Comparison of ENCODE assay signal across 8 mouse cellular contexts in the genomic region with DNA sequence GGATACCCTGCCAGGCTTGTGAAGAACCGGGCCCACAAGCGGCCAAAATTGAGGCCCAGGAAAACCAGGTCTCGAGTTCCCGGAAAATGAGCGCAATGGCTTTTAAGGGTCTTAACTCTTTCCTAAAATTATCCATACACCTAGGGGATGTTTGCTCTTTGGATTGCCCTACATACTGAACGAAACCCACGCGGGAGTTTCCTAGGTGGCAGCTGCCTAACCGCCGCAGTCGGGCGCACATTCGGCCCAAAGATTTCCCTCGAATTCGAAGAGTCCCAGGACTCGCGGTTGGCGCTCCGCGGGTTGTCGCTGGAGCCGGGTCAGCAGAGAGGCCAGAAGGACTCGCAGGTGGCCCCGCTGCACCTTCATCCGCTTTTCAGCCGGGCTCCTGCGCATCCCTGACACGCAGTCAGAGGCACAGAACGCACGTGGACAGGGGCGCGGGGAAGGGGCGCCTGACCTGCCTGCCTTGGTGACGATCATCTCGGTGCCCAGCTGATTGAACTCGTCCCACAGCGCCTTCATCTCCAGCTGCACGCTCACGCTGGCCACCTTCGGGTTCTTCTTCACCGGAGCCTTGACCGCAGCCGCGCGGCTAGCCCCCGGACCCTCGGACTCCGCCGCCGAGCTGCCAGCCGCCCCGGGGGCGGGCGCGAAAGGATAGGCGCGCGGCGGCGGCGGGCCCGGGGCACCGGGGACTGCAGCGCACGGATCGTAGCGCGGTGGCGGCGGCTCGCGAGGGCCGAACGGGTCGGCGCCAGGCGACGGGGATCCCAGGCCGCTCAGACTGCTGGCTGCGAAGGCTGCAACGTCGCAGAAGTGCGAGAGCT. TPM values are rescaled to one million over a fixed set of nuclear protein-coding genes. Genes with fewer than 3 reads are reported as not detected.
A peak's percentile ranks its signal among the peaks of the same experiment; 100 is the strongest.
DNase-seq lines count a peak whose midpoint lies in the region; ATAC-seq and TF ChIP-seq lines count a peak whose summit lies in the region.

No protein-coding gene starts in this region.

- no peak for TF ChIP-seq CTCF in layer of hippocampus, adult 2 months (conservative IDR thresholded peaks at IDR 0.05)

- H3K9me3 ChIP-seq in embryonic facial prominence, embryonic 14.5 days (ENCODE audit: control insufficient read depth, low read length): no peaks in the 10 kb centered on the region
- H3K9me3 ChIP-seq in intestine, embryonic 16.5 days (ENCODE audit: control insufficient read depth, low read length): no peaks in the 10 kb centered on the region
- H3K9me3 ChIP-seq in neural tube, embryonic 13.5 days: no peaks in the 10 kb centered on the region

- 5% methylated on average over 56 of the region's 83 CpGs for WGBS in embryonic facial prominence, embryonic 14.5 days
- 4% methylated on average over 82 of the region's 83 CpGs for WGBS in intestine, embryonic 16.5 days
- WGBS in neural tube, embryonic 13.5 days: 1% methylated on average over 83 of the region's 83 CpGs

- H3K27ac ChIP-seq in layer of hippocampus, adult 2 months: no peak overlapping the region
- peak overlapping the region; percentile 76 for H3K27ac ChIP-seq in embryonic facial prominence, embryonic 14.5 days (replicated peaks; ENCODE audit: low read depth, low read length)
- H3K27ac ChIP-seq in intestine, embryonic 16.5 days (ENCODE audit: low read length): no peak overlapping the region
- no peak overlapping the region for H3K27ac ChIP-seq in neural tube, embryonic 13.5 days (replicated peaks)

- peaks cover 98% of the 10 kb centered on the region for H3K27me3 ChIP-seq in embryonic facial prominence, embryonic 14.5 days (replicated peaks; ENCODE audit: control insufficient read depth, insufficient read depth, low read length)
- peaks cover 97% of the 10 kb centered on the region for H3K27me3 ChIP-seq in intestine, embryonic 16.5 days (replicated peaks; ENCODE audit: control insufficient read depth, insufficient read depth, low read length)
- peaks cover 100% of the 10 kb centered on the region for H3K27me3 ChIP-seq in neural tube, embryonic 13.5 days

- H3K36me3 ChIP-seq in embryonic facial prominence, embryonic 14.5 days (ENCODE audit: control insufficient read depth, insufficient read depth, low read length): no peaks in the 10 kb centered on the region
- no peaks in the 10 kb centered on the region for H3K36me3 ChIP-seq in intestine, embryonic 16.5 days (ENCODE audit: control insufficient read depth, insufficient read depth, low read length)
- no peaks in the 10 kb centered on the region for H3K36me3 ChIP-seq in neural tube, embryonic 13.5 days

- H3K4me3 ChIP-seq in layer of hippocampus, adult 2 months: peak overlapping the region; percentile 38
- peak overlapping the region; percentile 55 for H3K4me3 ChIP-seq in embryonic facial prominence, embryonic 14.5 days (ENCODE audit: low read depth, low read length)
- H3K4me3 ChIP-seq in intestine, embryonic 16.5 days (ENCODE audit: low read length): peak overlapping the region; percentile 50
- H3K4me3 ChIP-seq in neural tube, embryonic 13.5 days: peak overlapping the region; percentile 36

- no peak for DNase-seq in layer of hippocampus, adult 2 months (ENCODE audit: low spot score in 2 of 2)
- no peak for DNase-seq in layer of hippocampus, postnatal 14 days (ENCODE audit: low spot score in 2 of 2)
- no peak for DNase-seq in embryonic facial prominence, embryonic 14.5 days (ENCODE audit: low spot score)
- no peak for DNase-seq in gastrocnemius, postnatal 10 days
- DNase-seq in adrenal gland, adult 8-10 months: no peak
- no peak for DNase-seq in adrenal gland, postnatal 10 days

- ATAC-seq in embryonic facial prominence, embryonic 14.5 days (ENCODE audit: low read depth): no peak
- no peak for ATAC-seq in intestine, embryonic 16.5 days
- ATAC-seq in neural tube, embryonic 13.5 days (ENCODE audit: low read depth): no peak

- H3K4me1 ChIP-seq in embryonic facial prominence, embryonic 14.5 days (ENCODE audit: control insufficient read depth, insufficient read depth, low read length): peaks cover 30% of the 10 kb centered on the region
- peaks cover 44% of the 10 kb centered on the region for H3K4me1 ChIP-seq in intestine, embryonic 16.5 days (ENCODE audit: control insufficient read depth, insufficient read depth, low read length)
- H3K4me1 ChIP-seq in neural tube, embryonic 13.5 days (replicated peaks): peaks cover 56% of the 10 kb centered on the region

- peak overlapping the region; percentile 87 for H3K4me2 ChIP-seq in embryonic facial prominence, embryonic 14.5 days (ENCODE audit: low read depth, low read length)
- H3K4me2 ChIP-seq in intestine, embryonic 16.5 days (ENCODE audit: low read depth, low read length): peak overlapping the region; percentile 77
- H3K4me2 ChIP-seq in neural tube, embryonic 13.5 days: peak overlapping the region; percentile 55

- H3K9ac ChIP-seq in embryonic facial prominence, embryonic 14.5 days (ENCODE audit: low read depth, low read length): peak overlapping the region; percentile 75
- peak overlapping the region; percentile 49; the same call in 1 of the 2 replicates for H3K9ac ChIP-seq in intestine, embryonic 16.5 days (ENCODE audit: low read depth, low read length)
- H3K9ac ChIP-seq in neural tube, embryonic 13.5 days: peak overlapping the region; percentile 60

RNA-seq across cellular contexts. Expression of a gene that starts 4.2 kb away (rescaled TPM):
- total RNA-seq in layer of hippocampus, adult 2 months (2021): 1 to 10 TPM; 1.4 to 1.5 TPM
- total RNA-seq in layer of hippocampus, postnatal 14 days (2021): 1 to 10 TPM; 1.2 to 1.5 TPM
- 10.5 and 12.4 TPM in 2 replicates for polyA plus RNA-seq in embryonic facial prominence, embryonic 14.5 days (2014; fragmentation: Nextera tagmentation; extraction: Ambion mirVana)
- polyA plus RNA-seq in intestine, embryonic 16.5 days (2015; fragmentation: Nextera tagmentation; extraction: Ambion mirVana): 0.09 and 0.55 TPM in 2 replicates
- 1.5 and 2.2 TPM in 2 replicates for polyA plus RNA-seq in neural tube, embryonic 13.5 days (2015; fragmentation: Nextera tagmentation; extraction: Ambion mirVana)
- total RNA-seq in gastrocnemius, postnatal 10 days (2021): 1 to 10 TPM; 2.3 to 5.5 TPM
- not detected for total RNA-seq in adrenal gland, adult 8-10 months (2022)
- 1 to 10 TPM; 1.2 to 9.1 TPM for total RNA-seq in adrenal gland, postnatal 10 days (2021)

RNA-seq across cellular contexts. Expression of a gene that starts 35.9 kb away (rescaled TPM):
- 1 to 10 TPM; 1.0 to 1.4 TPM for total RNA-seq in layer of hippocampus, adult 2 months (2021)
- 1 to 10 TPM; 2.1 to 3.0 TPM for total RNA-seq in layer of hippocampus, postnatal 14 days (2021)
- 3.0 and 3.1 TPM in 2 replicates for polyA plus RNA-seq in embryonic facial prominence, embryonic 14.5 days (2014; fragmentation: Nextera tagmentation; extraction: Ambion mirVana)
- polyA plus RNA-seq in intestine, embryonic 16.5 days (2015; fragmentation: Nextera tagmentation; extraction: Ambion mirVana): 1.6 TPM in 2 replicates
- 9.5 and 13.6 TPM in 2 replicates for polyA plus RNA-seq in neural tube, embryonic 13.5 days (2015; fragmentation: Nextera tagmentation; extraction: Ambion mirVana)
- not detected for total RNA-seq in gastrocnemius, postnatal 10 days (2021)
- not detected for total RNA-seq in adrenal gland, adult 8-10 months (2022)
- 1 to 10 TPM; 1.1 to 1.4 TPM for total RNA-seq in adrenal gland, postnatal 10 days (2021)

RNA-seq across cellular contexts. Expression of a gene that starts 39.9 kb away (rescaled TPM):
- 100 to 1,000 TPM; 207 to 223 TPM for total RNA-seq in layer of hippocampus, adult 2 months (2021)
- 100 to 1,000 TPM; 138 to 159 TPM for total RNA-seq in layer of hippocampus, postnatal 14 days (2021)
- 2.4 and 2.6 TPM in 2 replicates for polyA plus RNA-seq in embryonic facial prominence, embryonic 14.5 days (2014; fragmentation: Nextera tagmentation; extraction: Ambion mirVana)
- polyA plus RNA-seq in intestine, embryonic 16.5 days (2015; fragmentation: Nextera tagmentation; extraction: Ambion mirVana): 4.1 and 4.5 TPM in 2 replicates
- polyA plus RNA-seq in neural tube, embryonic 13.5 days (2015; fragmentation: Nextera tagmentation; extraction: Ambion mirVana): 14.1 and 19.2 TPM in 2 replicates
- 1 to 10 TPM; 1.6 to 3.6 TPM for total RNA-seq in gastrocnemius, postnatal 10 days (2021)
- 1 to 10 TPM; 3.6 to 8.5 (median 5.6) TPM for total RNA-seq in adrenal gland, adult 8-10 months (2022)
- 1 to 10 TPM; 2.5 to 4.8 TPM for total RNA-seq in adrenal gland, postnatal 10 days (2021)

RNA-seq across cellular contexts. Expression of a gene that starts 43.5 kb away (rescaled TPM):
- 100 to 1,000 TPM; 560 to 619 TPM for total RNA-seq in layer of hippocampus, adult 2 months (2021)
- total RNA-seq in layer of hippocampus, postnatal 14 days (2021): 100 to 1,000 TPM; 605 to 622 TPM
- polyA plus RNA-seq in embryonic facial prominence, embryonic 14.5 days (2014; fragmentation: Nextera tagmentation; extraction: Ambion mirVana): 34.1 and 43.5 TPM in 2 replicates
- 52.2 and 52.5 TPM in 2 replicates for polyA plus RNA-seq in intestine, embryonic 16.5 days (2015; fragmentation: Nextera tagmentation; extraction: Ambion mirVana)
- polyA plus RNA-seq in neural tube, embryonic 13.5 days (2015; fragmentation: Nextera tagmentation; extraction: Ambion mirVana): 163 and 189 TPM in 2 replicates
- 10 to 100 TPM in 1 of 2 experiments, 1 to 10 TPM in 1; 7.9 to 15.7 TPM for total RNA-seq in gastrocnemius, postnatal 10 days (2021)
- 10 to 100 TPM in 3 of 4 experiments, 1 to 10 TPM in 1; 8.5 to 18.5 (median 12.0) TPM for total RNA-seq in adrenal gland, adult 8-10 months (2022)
- total RNA-seq in adrenal gland, postnatal 10 days (2021): 10 to 100 TPM; 14.2 to 24.3 TPM

Comparison
In these comparisons a context has a peak if more than half of its experiments do, and no peak if none do; other contexts are left out.
1. RNA of a gene that starts 39.9 kb away (total RNA-seq): 207 to 223 TPM in layer of hippocampus, adult 2 months and 138 to 159 TPM in layer of hippocampus, postnatal 14 days; 3.6 to 8.5 TPM in adrenal gland, adult 8-10 months, 2.5 to 4.8 TPM in adrenal gland, postnatal 10 days and 1.6 to 3.6 TPM in gastrocnemius, postnatal 10 days; every median in the first group is over 10 times any median in the second.
2. Peak in every context shown above with its lines, with median percentiles within 50 percentile points of each other: H3K4me3 ChIP-seq, H3K4me2 ChIP-seq and H3K9ac ChIP-seq.